Mouse (Mus musculus) brain, embryonic 14.5 days (tissue): ENCODE measurements at regions not wholly inside any gene's neighbourhood (a gene's known extent, or its start where the extent isn't known, plus 50 kb on each side); places are given as distances from the start of the nearest gene placed in this dataset.

Experiments
- CTCF ChIP-seq: fragments of 200-500 bp; IDR thresholded peaks from 2 replicates; pipeline ENCODE4 v1.5.1; 2012; ENCODE audit warnings: inconsistent platforms, mild to moderate bottlenecking, moderate library complexity, borderline replicate concordance; ENCODE audit not compliant: insufficient read depth, insufficient read length; ENCODE audit errors: extremely low read depth
- POLR2A ChIP-seq: fragments of 200-500 bp; IDR thresholded peaks from 2 replicates; pipeline ENCODE4 v1.6.1; 2012; ENCODE audit warnings: mild to moderate bottlenecking, inconsistent platforms, borderline replicate concordance; ENCODE audit not compliant: poor library complexity, insufficient read depth, insufficient read length, severe bottlenecking; ENCODE audit errors: extremely low read depth

- TF ChIP-seq CTCF (no peak), POLR2A (no peak)
These were observed 83.9 kb upstream of the Sgip1 start for GRCm38 (mm10) chr4:102657244-102657643.
